Mouse (Mus musculus) embryonic fibroblast, embryonic 13.5 days (primary cell): Measurements from ENCODE around the gene Asb7.

ENCODE experiments used
- CTCF ChIP-seq: IDR thresholded peaks from 2 replicates; pipeline ENCODE4 v1.5.1; 2011; ENCODE audit warnings: mild to moderate bottlenecking, control low read depth, low read length, moderate library complexity, borderline replicate concordance; ENCODE audit not compliant: insufficient read depth
- POLR2A ChIP-seq: IDR thresholded peaks from 2 replicates; pipeline ENCODE4 v1.6.1; 2011; ENCODE audit warnings: low read depth, mild to moderate bottlenecking, control low read depth, low read length, moderate library complexity

DNA sequence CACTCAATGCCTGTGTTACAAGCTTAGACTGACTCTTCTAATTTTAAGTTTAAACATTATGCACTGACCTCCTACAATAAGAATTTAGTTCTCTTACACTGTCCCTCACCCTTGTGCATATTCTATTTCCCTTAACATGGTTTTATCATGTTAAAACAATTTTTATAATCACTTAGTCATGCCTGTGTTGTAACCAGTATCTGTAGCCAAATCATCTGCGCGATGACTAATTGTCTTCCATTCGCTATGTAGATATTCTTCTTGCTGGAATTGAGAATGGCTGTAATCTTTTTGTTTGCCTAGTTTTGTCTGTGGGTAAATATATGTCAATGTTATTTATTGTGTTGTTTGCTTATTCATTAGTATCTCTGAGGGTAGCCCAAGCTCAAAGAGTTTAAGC lies 91.5 kb downstream of the Asb7 start:
- TF ChIP-seq POLR2A: no peak
- TF ChIP-seq CTCF: no peak
